Comparison of ENCODE assay signal across 15 mouse cellular contexts in the genomic region with DNA sequence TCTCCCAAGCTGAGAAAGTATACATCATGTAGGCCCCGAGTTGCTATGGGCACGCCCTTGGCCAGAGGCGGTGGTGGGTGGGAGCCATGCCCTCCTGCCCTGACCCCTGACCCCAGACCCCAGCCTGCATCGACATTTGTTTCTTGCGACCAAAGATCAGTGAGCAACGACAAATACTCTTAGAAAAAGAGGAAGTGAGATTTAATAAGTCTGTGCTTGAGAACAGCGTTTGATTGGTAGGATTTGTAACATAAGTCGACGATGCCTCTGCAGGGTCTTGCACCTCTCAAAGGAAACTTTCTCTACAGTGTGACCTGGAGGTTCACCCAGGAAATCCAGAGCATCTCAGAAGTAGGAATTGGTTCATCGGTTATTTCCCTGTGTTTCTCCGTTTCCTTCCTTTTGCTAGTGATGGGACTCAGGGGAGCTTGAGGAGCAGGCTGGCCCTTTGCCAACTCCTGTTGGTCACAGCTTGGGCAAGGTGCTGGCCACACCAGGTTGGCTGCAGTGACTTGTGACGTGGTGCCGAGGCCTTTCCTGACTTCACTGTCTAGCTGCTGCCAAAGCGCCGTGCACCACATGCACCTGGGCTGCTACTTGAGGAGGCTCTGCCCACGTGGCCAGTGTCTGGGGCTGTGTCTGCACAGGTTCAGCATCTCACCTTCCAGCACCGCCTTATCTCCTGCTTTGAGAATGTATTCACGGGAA. TPM values are rescaled to one million over a fixed set of nuclear protein-coding genes. Genes with fewer than 3 reads are reported as not detected.
DNase-seq lines count a peak whose midpoint lies in the region; ATAC-seq and TF ChIP-seq lines count a peak whose summit lies in the region.
"Had no signal": no experiment of that assay in that cellular context is flagged by ENCODE, and none has a peak within 500 bp of the region (broad histone marks: within the 10 kb centered on the region; RNA-seq: fewer than 3 reads in every experiment).

No protein-coding gene starts in this region.

- no peaks in the 10 kb centered on the region for H3K9me3 ChIP-seq in kidney, embryonic 16.5 days (ENCODE audit: low read length)
- H3K9me3 ChIP-seq: embryonic facial prominence, embryonic 13.5 days; hindbrain, embryonic 10.5 days; kidney, embryonic 15.5 days had no signal

- no peak for TF ChIP-seq POLR2A in kidney, adult 2 months (IDR thresholded peaks at IDR 0.05; ENCODE audit: low read depth, low read length)

- peak; percentile 16 for DNase-seq in kidney, adult 2 months
- DNase-seq in MN1 (ENCODE audit: low spot score): peak; percentile 24
- DNase-seq in cerebellum, postnatal 10 days: peak; percentile 42 to 50
- peak; percentile 26 to 39 for DNase-seq in spleen, adult 18-20 months
- no peak for DNase-seq in embryo, embryonic 9.5 days (ENCODE audit: extremely low spot score)
- no peak for DNase-seq in heart, postnatal 4 days

- no peaks in the 10 kb centered on the region for H3K4me1 ChIP-seq in kidney, adult 2 months (ENCODE audit: control insufficient read depth, insufficient read depth, low read length)
- peaks cover 6% of the 10 kb centered on the region for H3K4me1 ChIP-seq in kidney, embryonic 16.5 days (ENCODE audit: insufficient read depth, low read length)

- no peak overlapping the region for H3K9ac ChIP-seq in kidney, embryonic 16.5 days (replicated peaks; ENCODE audit: low read length)
- H3K9ac ChIP-seq: embryonic facial prominence, embryonic 13.5 days; kidney, embryonic 15.5 days; liver, embryonic 14.5 days had no signal

- ATAC-seq in kidney, embryonic 16.5 days (ENCODE audit: low FRiP score, low TSS enrichment): no peak
- ATAC-seq in activated CD4-positive, CD25-positive, alpha-beta regulatory T cell, adult 4 months: no peak
- ATAC-seq: CD4-positive, CD25-positive, alpha-beta regulatory T cell, adult 4 months had no signal

- 76% methylated on average over 18 of the region's 18 CpGs for WGBS in kidney, adult 2 months
- WGBS in kidney, embryonic 16.5 days: 82% methylated on average over 18 of the region's 18 CpGs

- H3K27me3 ChIP-seq in kidney, adult 2 months (replicated peaks; ENCODE audit: control insufficient read depth, insufficient read depth, low read length): no peaks in the 10 kb centered on the region
- no peaks in the 10 kb centered on the region for H3K27me3 ChIP-seq in kidney, embryonic 16.5 days (ENCODE audit: insufficient read depth, low read length)
- H3K27me3 ChIP-seq: embryonic facial prominence, embryonic 13.5 days; kidney, embryonic 15.5 days had no signal

- H3K4me2 ChIP-seq in kidney, embryonic 16.5 days (replicated peaks; ENCODE audit: low read depth, low read length): no peak overlapping the region
- H3K4me2 ChIP-seq: embryonic facial prominence, embryonic 13.5 days; kidney, embryonic 15.5 days had no signal

- no peak for TF ChIP-seq CTCF in kidney, adult 2 months (conservative IDR thresholded peaks at IDR 0.05; ENCODE audit: insufficient read depth, insufficient read length, low read depth, low read length)

- H3K36me3 ChIP-seq in kidney, adult 2 months (ENCODE audit: control insufficient read depth, insufficient read depth, low read length): peaks cover 2% of the 10 kb centered on the region; the same call in 1 of the 2 replicates
- H3K36me3 ChIP-seq in kidney, embryonic 16.5 days (ENCODE audit: insufficient read depth, low read length): peaks cover 56% of the 10 kb centered on the region

- no peak overlapping the region for H3K27ac ChIP-seq in kidney, adult 2 months (ENCODE audit: insufficient read depth, low read depth, low read length)
- H3K27ac ChIP-seq in kidney, embryonic 16.5 days (ENCODE audit: low read length): no peak overlapping the region
- H3K27ac ChIP-seq: embryonic facial prominence, embryonic 13.5 days; hindbrain, embryonic 10.5 days; kidney, embryonic 15.5 days; left cerebral cortex, adult 2 months had no signal

- no peak overlapping the region for H3K4me3 ChIP-seq in kidney, adult 2 months (ENCODE audit: insufficient read depth, low read depth, low read length)
- no peak overlapping the region for H3K4me3 ChIP-seq in kidney, embryonic 16.5 days (ENCODE audit: low read length)
- H3K4me3 ChIP-seq: embryonic facial prominence, embryonic 13.5 days; hindbrain, embryonic 10.5 days; kidney, embryonic 15.5 days; left cerebral cortex, adult 2 months; myocyte had no signal

RNA-seq across cellular contexts. Expression of a gene that starts 5.9 kb away (rescaled TPM):
- 4.3 and 5.4 TPM in 2 replicates for polyA plus RNA-seq in kidney, adult 2 months (2012; rRNA removed)
- 9.2 and 9.5 TPM in 2 replicates for polyA plus RNA-seq in kidney, embryonic 16.5 days (2015; fragmentation: Nextera tagmentation; extraction: Ambion mirVana)
- 10 to 100 TPM; 15.5 to 20.3 TPM for polyA plus RNA-seq in activated CD4-positive, CD25-positive, alpha-beta regulatory T cell, adult 4 months (2017; shearing (Covaris generic))
- 1 to 10 TPM; 6.3 to 6.7 TPM for total RNA-seq in heart, postnatal 4 days (2021)

RNA-seq across cellular contexts. Expression of a gene that starts 37.2 kb away (rescaled TPM):
- polyA plus RNA-seq in kidney, adult 2 months (2012; rRNA removed): 109 and 123 TPM in 2 replicates
- 152 and 154 TPM in 2 replicates for polyA plus RNA-seq in kidney, embryonic 16.5 days (2015; fragmentation: Nextera tagmentation; extraction: Ambion mirVana)
- polyA plus RNA-seq in activated CD4-positive, CD25-positive, alpha-beta regulatory T cell, adult 4 months (2017; shearing (Covaris generic)): 10 to 100 TPM; 68.7 to 87.8 TPM
- 100 to 1,000 TPM; 148 to 159 TPM for total RNA-seq in heart, postnatal 4 days (2021)

Comparison
In these comparisons a context has a peak if more than half of its experiments do, and no peak if none do; other contexts are left out.
1. DNase-seq: peak in kidney, adult 2 months (single experiment), MN1 (single experiment), cerebellum, postnatal 10 days (2 of 2) and spleen, adult 18-20 months (2 of 2); none in embryo, embryonic 9.5 days (single experiment) and heart, postnatal 4 days (single experiment).